Mouse (Mus musculus): ENCODE data around the gene Mrc2.
A peak's percentile ranks its signal among the peaks of the same experiment; 100 is the strongest.

Gene Mrc2

GRCm38 (mm10) chr11:105311291-105311975, 19.0 kb downstream of the Mrc2 start:
- DNase-seq (ENCODE audit: low spot score): no peak

DNA sequence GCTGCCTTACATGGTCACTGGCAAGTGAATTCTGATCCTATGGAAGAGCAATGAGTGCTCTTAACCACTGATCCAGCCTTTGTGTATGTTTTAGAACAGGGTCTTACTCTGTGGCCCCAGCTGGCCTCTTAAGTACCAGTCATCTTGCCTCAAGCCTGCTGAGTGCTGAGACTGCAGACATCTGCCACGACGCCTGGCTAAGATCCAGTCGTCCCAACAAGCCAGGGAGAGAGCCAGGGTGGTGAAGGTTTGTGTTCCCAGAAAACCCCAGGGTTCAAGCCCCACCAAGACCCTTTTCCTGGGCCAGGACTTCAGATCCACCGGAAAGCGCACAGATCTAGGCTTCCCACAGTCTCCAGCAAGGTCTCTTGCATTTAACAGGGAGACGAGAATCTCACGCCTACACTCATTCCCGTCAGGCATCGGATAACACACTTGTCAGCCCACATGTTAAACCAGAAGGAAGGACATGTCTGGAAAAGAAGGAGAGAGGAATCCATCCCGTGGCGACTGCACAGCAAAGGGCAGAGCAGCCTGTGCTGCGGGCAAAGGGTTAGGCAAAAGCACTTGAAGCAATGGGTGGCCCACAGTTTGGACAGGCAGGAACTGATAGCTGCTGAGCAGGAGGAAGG, 20.0 kb downstream of the Mrc2 start:
- no peak for DNase-seq (ENCODE audit: low spot score)

DNA sequence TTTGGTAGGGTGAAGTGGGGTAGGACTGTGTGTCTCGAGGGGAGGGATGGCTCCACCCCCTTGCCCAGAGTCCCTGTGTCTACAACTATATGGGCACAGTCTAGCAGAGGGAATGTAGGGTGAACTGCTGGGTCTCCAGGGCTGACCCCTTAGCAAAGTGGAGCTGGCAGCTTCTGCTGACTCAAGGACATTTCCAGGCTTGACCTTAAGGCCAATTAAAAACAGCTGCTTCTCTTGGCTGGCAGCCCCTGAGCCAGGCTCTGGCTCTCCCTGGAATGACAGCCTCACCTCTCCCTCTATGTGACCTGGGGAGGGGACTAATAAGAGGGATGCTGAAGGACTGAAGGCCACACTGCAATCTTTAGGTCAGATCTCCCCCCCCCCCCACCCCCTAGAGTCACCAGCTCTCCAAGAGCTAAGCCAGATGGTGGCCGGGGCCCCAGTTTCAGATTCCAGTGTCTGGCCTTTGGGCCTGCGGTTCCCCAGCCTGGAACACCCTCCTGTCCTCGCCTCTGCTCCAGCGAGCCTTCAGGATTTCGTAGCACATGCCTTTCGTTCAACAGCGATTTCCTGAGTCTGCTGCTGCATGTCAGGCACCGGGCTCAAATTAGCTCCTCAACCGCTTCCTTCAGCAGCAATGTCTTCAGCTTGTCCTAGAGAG, 20.7 kb downstream of the Mrc2 start:
- no peak for DNase-seq (ENCODE audit: low spot score)

DNA sequence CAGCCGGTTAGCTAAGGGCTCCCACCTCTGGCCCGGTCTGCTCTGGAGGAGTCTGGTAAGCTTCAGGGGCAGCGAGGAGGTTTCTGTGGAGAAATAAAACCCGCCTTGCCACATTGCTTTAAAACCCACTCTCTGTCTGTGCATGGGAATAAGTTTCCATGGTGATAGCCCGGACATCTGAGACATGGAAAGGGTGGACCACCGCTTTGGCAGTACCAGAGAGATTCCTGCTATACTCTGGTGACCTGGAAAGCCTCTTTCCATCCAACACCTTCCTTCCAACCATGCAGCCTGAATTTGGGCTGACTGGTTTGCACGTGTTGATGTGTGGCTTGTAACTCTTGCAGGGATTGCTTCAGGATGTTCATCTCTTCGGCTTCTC, 21.2 kb downstream of the Mrc2 start:
- no peak for DNase-seq (ENCODE audit: low spot score)

- DNase-seq (ENCODE audit: low spot score): no peak
Measured at GRCm38 (mm10) chr11:105315296-105315695, 22.9 kb downstream of the Mrc2 start.

DNA sequence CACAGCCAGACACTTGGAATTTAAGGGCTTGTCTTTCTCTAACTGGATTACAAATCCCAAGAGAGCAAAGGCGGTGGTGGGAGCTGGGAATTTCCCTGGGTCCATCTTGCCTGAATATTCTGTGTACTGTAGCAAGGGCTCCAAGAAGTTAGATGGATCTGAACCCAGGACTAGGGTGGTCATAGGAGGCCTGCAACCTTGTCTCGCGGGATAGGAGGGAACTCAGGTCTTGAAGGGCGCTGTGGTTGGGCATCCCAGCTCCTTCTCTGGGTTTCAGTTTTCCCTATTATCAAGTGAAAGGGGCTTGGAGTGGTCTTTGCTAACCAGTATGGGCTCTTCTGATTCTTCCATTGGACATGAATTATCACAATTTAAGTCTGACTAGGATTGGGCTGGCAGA, 23.7 kb downstream of the Mrc2 start:
- no peak for DNase-seq (ENCODE audit: low spot score)

GRCm38 (mm10) chr11:105317769-105318168, 25.3 kb downstream of the Mrc2 start:
- no peak for DNase-seq (ENCODE audit: low spot score)

DNA sequence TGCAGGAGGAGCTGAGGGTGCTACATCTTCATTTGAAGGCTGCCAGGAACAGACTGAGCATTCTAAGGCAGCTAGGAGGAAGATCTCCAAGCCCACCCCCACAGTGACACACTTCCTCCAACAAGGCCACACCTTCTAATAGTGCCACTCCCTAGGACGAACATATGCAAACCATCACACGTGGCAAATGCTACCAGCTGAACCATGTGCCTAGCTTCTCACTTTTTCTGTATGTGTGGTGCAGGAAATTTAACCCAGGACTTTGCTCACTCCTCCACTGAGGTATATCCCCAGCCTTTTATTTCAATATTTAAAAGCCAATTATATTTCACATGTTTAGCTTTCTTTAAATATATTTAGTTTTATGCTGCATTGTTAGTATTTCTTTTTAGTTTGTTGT, 28.6 kb downstream of the Mrc2 start:
- no peak for DNase-seq (ENCODE audit: low spot score)

- DNase-seq (ENCODE audit: low spot score): no peak
Measured at GRCm38 (mm10) chr11:105323530-105323929, 31.1 kb downstream of the Mrc2 start.

DNA sequence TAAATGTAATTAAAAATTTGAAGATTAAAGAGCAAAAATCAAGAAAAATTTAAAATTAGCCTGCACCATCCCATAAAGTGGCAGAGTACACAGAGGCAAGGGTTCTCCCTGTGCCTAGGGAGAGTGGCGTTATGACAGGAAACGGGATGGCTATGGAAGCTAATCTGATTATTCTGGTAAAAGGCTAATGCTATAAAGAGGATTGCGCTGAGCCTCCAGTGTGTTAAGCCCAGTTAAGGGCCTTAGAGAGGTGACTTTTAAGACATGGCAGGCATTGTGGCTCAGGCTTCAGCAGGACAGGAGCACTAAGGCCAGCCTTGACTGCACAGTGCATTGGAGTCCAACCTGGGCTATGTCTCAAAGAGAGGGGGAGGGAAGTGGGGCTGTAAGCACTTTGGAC, 34.7 kb downstream of the Mrc2 start:
- no peak for DNase-seq (ENCODE audit: low spot score)

DNA sequence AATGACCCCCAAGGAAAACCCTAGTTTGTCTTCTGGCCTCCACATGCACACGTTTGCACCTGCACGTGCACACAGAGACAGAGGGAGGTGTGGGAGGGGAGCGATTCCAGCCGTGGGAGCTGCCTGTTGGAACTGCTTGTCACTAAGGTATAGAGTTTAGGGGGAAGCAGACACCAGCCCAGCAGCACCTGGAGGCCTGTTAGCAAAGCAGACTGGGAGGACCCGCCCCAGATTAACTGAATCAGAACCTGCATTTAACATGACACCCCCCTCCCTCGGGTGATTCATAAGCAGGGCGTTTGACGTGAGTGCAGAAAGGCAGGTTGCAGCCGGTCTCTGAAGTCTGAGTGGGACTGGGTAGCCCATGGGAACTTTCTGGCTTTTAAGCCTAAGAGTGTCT, 37.5 kb downstream of the Mrc2 start:
- no peak for DNase-seq (ENCODE audit: low spot score)

- DNase-seq (ENCODE audit: low spot score): no peak
Measured at GRCm38 (mm10) chr11:105331129-105331528, 38.7 kb downstream of the Mrc2 start.

DNA sequence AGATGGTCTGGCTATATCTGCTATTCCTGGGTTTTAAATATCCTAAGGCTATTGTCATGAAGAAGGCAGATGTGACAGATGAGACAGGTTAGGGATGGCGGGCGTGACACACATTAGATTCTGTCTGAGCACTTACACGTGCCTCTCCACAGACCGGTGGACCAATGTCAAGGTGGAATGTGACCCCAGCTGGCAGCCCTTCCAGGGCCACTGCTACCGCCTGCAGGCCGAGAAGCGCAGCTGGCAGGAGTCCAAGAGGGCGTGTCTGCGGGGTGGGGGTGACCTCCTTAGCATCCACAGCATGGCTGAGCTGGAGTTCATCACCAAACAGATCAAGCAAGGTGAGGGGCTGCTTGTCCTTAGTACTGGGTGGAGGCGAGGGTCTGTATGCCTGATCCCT, 39.3 kb downstream of the Mrc2 start:
- no peak for DNase-seq (ENCODE audit: low spot score)

DNA sequence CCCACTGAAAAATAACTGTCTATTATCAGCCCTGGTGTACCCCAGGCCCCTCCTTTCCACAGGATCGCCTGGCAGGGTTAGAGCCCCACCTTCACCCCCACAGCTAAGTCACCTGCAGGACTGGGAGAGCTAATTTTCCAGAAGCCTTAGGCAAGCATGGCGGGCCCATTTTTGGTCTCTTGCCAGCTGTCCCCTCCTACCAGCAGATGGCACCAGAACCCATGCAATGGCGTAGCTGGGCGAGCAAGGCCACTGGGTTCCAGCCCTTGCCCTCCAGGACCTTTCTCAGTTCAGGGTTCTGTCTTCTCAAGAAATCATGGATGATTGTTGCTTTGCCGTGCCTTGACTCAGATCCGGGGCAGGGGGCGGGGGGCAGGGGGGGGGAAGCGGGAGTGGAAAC, 40.0 kb downstream of the Mrc2 start:
- DNase-seq (ENCODE audit: low spot score): no peak

DNA sequence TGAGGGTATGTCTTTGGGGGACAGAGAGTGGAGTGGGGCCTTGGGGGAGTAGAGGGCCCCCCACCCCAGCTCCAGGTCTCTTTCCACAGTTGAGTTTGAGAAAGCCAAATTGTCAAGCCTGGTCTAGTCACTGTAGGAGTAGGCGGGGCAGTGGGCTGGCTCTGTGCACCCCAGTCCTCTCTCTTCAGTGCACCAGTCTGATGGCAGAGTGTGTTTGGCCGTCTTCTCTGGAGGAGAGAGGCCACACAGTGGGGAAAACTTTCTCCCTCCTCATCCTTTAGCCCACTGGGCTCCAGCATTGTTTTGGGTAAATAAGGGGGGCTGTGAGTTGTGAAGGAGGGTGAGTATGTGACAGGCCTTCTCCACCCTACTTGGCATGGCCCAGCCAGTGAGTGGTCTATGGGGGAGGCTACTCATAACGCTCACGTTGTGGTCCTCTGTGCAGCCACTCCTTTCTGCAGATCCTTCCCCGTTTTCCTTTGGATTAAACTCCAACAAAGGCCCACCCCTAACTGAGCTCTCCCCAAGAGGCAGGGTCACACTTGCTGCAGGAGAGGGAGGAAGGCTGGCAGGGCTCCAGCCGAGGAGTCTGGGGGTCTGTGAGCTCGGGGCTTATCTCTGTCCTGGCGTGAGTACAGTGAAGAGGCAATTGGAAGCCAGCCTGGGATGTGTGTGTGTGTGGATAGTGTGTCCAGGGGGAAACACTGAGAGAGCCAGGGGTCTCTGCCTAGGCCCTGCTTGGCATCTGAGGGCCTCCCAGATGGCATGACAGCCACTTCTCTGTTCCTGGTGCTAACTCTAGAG, 41.6 kb downstream of the Mrc2 start:
- no peak for DNase-seq (ENCODE audit: low spot score)

DNA sequence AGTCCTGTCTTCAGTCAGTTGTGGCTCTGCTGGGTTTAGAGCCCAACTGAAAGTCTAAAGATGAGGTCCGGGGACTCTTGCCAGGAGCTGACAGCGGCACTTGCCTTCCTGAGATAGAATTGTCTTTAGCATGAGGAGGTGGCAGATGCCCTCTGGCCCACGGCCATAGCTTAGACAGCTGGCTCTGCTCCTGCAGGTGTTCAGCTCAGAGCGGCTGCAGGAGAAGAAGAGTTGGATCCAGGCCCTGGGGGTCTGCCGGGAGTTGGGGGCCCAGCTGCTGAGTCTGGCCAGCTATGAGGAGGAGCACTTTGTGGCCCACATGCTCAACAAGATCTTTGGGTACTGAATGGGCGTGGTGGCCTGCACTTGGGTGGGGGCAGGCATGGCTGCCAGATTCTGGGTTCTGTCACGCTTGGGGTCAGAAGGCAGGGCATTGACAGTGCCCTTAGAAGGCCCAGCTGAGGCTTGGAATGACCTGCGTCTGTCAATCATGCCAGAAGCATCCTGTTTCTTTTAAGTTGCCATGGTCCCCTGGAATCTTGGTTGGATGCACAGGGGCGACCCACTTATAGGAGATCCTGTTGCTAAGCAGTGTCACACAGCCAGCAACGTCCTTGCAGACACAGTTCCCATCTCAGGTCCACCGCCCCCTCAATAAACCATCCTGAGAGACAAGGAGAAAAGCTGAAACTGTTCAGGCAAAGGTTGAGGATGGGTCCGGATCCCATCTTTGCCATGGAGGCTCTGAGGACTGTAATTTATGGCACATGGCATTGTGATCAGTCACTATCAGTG, 46.4 kb downstream of the Mrc2 start:
- DNase-seq (ENCODE audit: low spot score): no peak

DNA sequence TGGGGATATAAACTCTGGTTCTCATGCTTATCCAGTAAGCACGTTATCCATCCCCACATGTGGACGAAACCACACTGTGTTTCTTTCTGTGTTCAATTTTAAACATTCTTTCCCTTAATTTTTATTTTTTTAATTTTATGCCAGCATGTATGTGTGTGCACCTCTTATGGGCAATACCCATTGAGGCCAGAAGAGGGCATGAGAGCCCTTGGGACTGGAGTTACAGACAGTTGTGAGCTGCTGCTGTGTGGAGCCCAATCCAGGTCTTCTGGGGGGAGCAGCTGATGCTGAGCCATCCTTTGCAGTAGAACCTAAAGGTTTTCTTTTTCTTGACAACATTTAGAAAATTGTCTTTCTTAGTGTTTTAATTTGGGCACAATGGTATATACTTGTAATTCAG, 52.8 kb downstream of the Mrc2 start:
- no peak for DNase-seq (ENCODE audit: low spot score)

- peak; percentile 45 for DNase-seq (ENCODE audit: low spot score)
Measured at GRCm38 (mm10) chr11:105347162-105348161, 55.0 kb downstream of the Mrc2 start.

DNA sequence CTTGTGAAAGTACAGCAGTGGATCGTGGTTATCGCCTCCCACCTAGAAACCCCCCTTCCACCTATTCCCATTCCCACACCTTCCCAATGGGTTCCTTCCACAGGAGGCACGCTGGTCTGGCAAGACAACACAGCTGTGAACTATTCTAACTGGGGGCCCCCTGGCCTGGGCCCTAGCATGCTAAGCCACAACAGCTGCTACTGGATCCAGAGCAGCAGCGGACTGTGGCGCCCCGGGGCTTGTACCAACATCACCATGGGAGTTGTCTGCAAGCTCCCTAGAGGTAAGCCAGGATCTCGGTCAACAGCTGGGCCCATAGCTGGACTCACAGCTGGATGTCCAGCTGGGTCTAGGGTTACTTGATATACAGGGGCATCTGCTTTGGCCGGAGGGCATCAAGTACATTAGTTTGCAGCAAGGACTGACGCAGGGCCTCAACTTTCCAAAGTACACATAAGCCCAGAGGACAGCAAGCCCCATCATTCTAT, 56.1 kb downstream of the Mrc2 start:
- DNase-seq (ENCODE audit: low spot score): no peak

GRCm38 (mm10) chr11:105349780-105350324, 57.4 kb downstream of the Mrc2 start:
- no peak for DNase-seq (ENCODE audit: low spot score)
